Mouse (Mus musculus) hindbrain, embryonic 10.5 days (tissue): Measurements from ENCODE around the gene Sugp2. TPM values are rescaled to one million over a fixed set of nuclear protein-coding genes. Genes with fewer than 3 reads are reported as not detected.

Experiments used
- DNase-seq: peaks from one replicate; pipeline ENCODE4 v3.0.0-alpha.2; 2017; ENCODE audit warnings: low spot score
- H3K27ac ChIP-seq: fragments of 300-500 bp; sonication (generic); 2 replicates; pipeline ENCODE4 v1.5.1; 2016; ENCODE audit warnings: mild to moderate bottlenecking, moderate library complexity
- H3K27me3 ChIP-seq: fragments of 300-500 bp; sonication (generic); 2 replicates; pipeline ENCODE4 v1.6.1; 2016; ENCODE audit warnings: mild to moderate bottlenecking; ENCODE audit not compliant: poor library complexity, insufficient read depth, severe bottlenecking
- H3K36me3 ChIP-seq: fragments of 300-500 bp; sonication (generic); 2 replicates; pipeline ENCODE4 v1.6.1; 2016; ENCODE audit warnings: mild to moderate bottlenecking, moderate library complexity
- H3K4me1 ChIP-seq: fragments of 300-500 bp; sonication (generic); replicated peaks from 2 replicates; pipeline ENCODE4 v1.6.1; 2016; ENCODE audit warnings: mild to moderate bottlenecking
- H3K4me3 ChIP-seq: fragments of 300-500 bp; sonication (generic); 2 replicates; pipeline ENCODE4 v1.5.1; 2016; ENCODE audit warnings: mild to moderate bottlenecking, moderate library complexity
- H3K9me3 ChIP-seq: fragments of 300-500 bp; sonication (generic); 2 replicates; pipeline ENCODE4 v1.6.1; 2016; ENCODE audit warnings: mild to moderate bottlenecking, moderate library complexity
- WGBS: fragments of 180-500 bp; shearing (Covaris S2); methylation state at CpG from one replicate; pipeline ENCODE4 v1.1.7; 2016; 5-methylcytosine and 5-hydroxymethylcytosine counted together
- polyA plus RNA-seq: library from polyadenylated mRNA; unstranded; fragments of >200 nt; fragmentation: Nextera tagmentation; extraction: Ambion mirVana; gene quantifications from 2 replicates; pipeline ENCODE4 v1.2.1, GENCODE M21; 2016

Sugp2 gene
- polyA plus RNA-seq, 1 experiment from 2014 or later: 58.2 TPM

DNA sequence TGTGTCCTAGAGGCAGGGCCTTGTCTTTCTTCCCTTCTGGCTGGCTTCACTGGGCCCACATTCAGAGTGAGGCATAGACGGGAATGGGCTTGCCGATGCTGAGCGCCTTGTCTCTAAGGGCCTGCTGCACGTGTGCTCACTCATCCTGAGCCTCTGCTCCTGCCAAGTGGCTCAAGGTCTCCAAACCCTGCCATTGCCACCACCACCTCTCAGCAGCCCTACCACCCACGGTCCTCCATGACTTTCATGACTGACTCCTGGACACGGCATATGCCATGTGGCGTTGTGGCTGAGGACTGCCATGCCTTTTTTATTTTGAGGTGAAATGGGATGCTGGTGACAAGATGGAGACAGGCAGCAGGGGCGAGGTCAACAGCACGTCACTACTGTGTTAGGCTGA is 3.2 kb upstream of the Sugp2 start:
- DNase-seq: no peak

DNA sequence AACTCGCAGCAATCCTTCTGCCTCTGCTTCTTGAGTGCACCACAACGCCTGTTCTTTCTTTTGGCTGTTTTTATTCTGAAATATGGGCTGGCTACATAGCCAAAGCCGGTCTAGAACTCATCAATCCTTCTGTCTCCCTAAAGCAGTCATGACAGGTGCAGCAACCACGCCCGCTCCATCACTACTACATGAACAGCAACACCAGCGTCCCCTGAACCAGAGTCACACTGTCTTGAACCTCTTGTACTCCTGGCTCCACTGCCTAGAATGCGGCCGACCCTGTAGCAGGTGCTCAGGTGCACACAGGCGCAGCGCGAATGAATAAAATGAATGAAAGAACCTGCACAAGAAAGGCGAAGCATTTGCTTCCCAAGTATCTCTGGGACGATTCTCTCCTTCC is 420 bp upstream of the Sugp2 start:
- 6% methylated on average over 13 of the region's 13 CpGs for WGBS
- H3K27me3 ChIP-seq: no peaks in the 10 kb centered on the region
- H3K4me3 ChIP-seq: peak overlapping the region; percentile 88
- peak overlapping the region; percentile 97 for H3K27ac ChIP-seq
- DNase-seq: no peak
- peaks cover 54% of the 10 kb centered on the region for H3K36me3 ChIP-seq
- H3K9me3 ChIP-seq: no peaks in the 10 kb centered on the region
- peaks cover 26% of the 10 kb centered on the region for H3K4me1 ChIP-seq

More for the DNA sequence above, 3.2 kb upstream of the Sugp2 start:
- peaks cover 39% of the 10 kb centered on the region for H3K36me3 ChIP-seq
- H3K9me3 ChIP-seq: no peaks in the 10 kb centered on the region
- no peak overlapping the region for H3K4me3 ChIP-seq
- H3K27me3 ChIP-seq: no peaks in the 10 kb centered on the region
- H3K27ac ChIP-seq: no peak overlapping the region
- peaks cover 30% of the 10 kb centered on the region for H3K4me1 ChIP-seq
- WGBS: 91% methylated on average over 9 of the region's 9 CpGs

DNA sequence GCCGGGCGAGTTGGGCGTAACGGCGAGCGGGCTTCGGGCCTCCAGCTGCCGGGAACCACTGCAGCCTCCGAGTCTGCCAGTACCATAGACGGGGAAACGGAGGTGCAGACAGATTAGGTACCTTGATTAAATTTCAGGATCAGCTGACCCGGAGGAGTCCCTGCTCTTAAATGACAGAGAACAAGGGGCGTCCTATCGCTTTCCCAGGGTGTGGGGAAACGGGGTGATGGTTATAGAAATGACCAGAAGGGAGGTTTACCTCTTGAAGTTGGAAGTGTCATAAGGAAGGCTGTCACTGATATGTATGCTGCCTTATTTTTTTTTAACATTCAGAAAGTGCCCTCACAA is 729 bp downstream of the Sugp2 start:
- Histone ChIP-seq H3K9me3 (no peaks in the 10 kb centered on the region), H3K36me3 (peaks cover 55% of the 10 kb centered on the region), H3K27me3 (no peaks in the 10 kb centered on the region), H3K4me1 (peaks cover 23% of the 10 kb centered on the region), H3K27ac (peak overlapping the region; percentile 97), H3K4me3 (peak overlapping the region; percentile 88)
- no peak for DNase-seq
- WGBS: under 1% methylated on average over 15 of the region's 15 CpGs

DNA sequence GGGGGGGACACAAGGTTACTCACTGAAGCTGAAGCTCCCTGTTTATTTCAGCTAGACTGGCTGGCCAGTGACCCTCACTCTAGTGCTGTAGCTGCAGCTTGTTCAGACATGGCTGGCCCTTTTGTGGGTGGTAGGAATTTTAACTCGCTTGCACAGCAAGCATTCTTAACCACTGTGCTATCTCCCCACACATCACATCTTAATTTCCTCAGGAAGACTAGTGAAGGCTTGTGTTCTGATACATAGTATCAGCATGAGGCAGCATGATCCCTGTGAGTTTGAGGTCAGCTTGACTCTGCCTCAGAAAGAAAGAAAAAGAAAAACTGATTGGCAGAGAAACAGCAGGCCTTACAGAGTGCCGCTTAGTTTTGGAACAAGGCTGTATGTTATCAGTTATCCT is 3.8 kb downstream of the Sugp2 start:
- Histone ChIP-seq H3K36me3 (peaks cover 70% of the 10 kb centered on the region), H3K27ac (no peak overlapping the region), H3K4me3 (no peak overlapping the region), H3K9me3 (no peaks in the 10 kb centered on the region), H3K27me3 (no peaks in the 10 kb centered on the region), H3K4me1 (peaks cover 23% of the 10 kb centered on the region)
- DNase-seq: no peak
- WGBS: 94% methylated on average over 2 of the region's 2 CpGs

DNA sequence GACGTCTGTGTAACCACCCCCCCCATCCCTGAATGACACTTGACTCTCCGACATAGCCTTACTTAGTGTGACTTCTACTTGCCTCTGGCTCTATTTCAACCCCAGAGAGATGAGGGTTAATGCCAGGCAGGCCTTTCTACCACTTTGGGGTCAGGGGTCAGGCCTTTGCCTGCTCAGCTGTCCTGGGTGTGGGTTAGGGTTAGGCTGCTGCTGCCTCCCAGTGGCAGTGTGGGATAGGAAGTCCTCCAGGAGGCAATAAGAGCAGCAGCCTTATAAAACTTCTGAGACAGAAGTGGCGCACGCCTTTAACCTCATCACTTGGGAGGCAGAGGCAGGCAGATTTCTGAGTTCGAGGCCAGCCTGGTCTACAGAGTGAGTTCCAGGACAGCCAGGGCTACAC is 6.6 kb downstream of the Sugp2 start:
- WGBS: 89% methylated on average over 5 of the region's 5 CpGs
- peak; percentile 12 for DNase-seq
- H3K36me3 ChIP-seq: peaks cover 97% of the 10 kb centered on the region
- peaks cover 5% of the 10 kb centered on the region for H3K4me1 ChIP-seq
- no peak overlapping the region for H3K4me3 ChIP-seq
- no peak overlapping the region for H3K27ac ChIP-seq
- H3K27me3 ChIP-seq: no peaks in the 10 kb centered on the region
- H3K9me3 ChIP-seq: no peaks in the 10 kb centered on the region

DNA sequence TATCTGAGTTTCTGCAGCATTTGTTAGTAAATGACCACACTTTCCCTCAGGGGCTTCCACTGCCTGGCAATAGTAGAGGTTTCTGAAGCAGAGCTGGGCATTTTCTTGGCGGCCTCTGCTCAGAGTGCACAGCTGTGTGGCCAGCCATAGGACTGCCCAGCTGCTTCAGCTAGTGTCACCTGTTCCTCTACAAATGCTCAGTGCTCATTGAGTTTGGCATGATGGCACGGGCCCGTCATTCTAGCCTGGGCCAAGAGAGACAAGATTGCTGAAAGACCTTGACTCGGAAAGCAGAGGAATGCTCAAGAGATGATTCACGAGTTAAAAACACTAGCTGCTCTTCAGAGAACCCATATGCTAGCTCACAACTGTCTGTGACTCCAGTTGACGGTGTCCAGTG is 12.6 kb downstream of the Sugp2 start:
- no peak overlapping the region for H3K4me3 ChIP-seq
- H3K27me3 ChIP-seq: no peaks in the 10 kb centered on the region
- no peaks in the 10 kb centered on the region for H3K9me3 ChIP-seq
- H3K4me1 ChIP-seq: no peaks in the 10 kb centered on the region
- DNase-seq: no peak
- no peak overlapping the region for H3K27ac ChIP-seq
- WGBS: 95% methylated on average over 6 of the region's 6 CpGs
- H3K36me3 ChIP-seq: peaks cover 99% of the 10 kb centered on the region

DNA sequence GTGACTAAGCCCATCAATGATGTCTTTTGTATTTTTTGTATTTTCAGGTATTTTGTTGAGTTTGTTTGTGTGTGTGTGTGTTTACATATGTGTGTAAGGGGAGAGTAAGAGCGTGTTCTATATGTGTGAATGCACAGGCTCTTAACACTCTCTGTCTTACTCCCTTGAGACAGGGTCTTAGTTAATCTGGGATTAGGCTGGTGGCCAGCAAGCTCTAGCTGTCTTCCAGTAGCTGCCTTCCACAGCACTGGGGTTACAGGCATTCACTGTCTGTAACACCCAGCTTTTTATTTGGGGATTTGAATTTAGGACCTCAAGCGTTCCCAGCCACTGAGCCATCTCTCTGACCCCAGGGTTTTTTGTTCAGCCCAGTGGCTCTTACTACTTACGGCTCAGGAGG is 13.8 kb downstream of the Sugp2 start:
- Histone ChIP-seq H3K27ac (no peak overlapping the region), H3K4me3 (no peak overlapping the region), H3K9me3 (no peaks in the 10 kb centered on the region), H3K4me1 (no peaks in the 10 kb centered on the region), H3K36me3 (peaks cover 99% of the 10 kb centered on the region), H3K27me3 (no peaks in the 10 kb centered on the region)
- 92% methylated on average over 3 of the region's 3 CpGs for WGBS
- DNase-seq: no peak

DNA sequence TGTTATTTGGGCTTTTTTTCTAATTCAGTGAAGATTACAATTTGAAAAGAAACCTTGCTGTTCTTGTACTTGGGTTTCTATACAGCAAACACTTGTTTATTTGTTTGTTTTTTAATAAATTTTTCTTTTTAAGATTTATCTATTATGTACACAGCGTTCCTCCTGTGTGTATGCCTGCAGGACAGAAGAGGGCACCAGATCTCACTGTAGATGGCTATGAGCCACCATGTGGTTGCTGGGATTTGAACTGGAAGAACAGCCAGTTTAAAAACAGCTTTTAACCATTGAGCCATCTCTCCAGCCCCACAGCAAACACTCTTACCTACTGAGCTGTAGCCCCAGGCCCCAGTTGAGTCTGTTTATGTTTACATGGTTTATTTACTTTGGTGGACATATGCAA is 20.6 kb downstream of the Sugp2 start:
- no peak overlapping the region for H3K27ac ChIP-seq
- H3K4me3 ChIP-seq: no peak overlapping the region
- H3K36me3 ChIP-seq: peaks cover 100% of the 10 kb centered on the region
- DNase-seq: no peak
- no peaks in the 10 kb centered on the region for H3K4me1 ChIP-seq
- no peaks in the 10 kb centered on the region for H3K9me3 ChIP-seq
- WGBS: 82% methylated on average over 1 of the region's 1 CpGs
- H3K27me3 ChIP-seq: no peaks in the 10 kb centered on the region

DNA sequence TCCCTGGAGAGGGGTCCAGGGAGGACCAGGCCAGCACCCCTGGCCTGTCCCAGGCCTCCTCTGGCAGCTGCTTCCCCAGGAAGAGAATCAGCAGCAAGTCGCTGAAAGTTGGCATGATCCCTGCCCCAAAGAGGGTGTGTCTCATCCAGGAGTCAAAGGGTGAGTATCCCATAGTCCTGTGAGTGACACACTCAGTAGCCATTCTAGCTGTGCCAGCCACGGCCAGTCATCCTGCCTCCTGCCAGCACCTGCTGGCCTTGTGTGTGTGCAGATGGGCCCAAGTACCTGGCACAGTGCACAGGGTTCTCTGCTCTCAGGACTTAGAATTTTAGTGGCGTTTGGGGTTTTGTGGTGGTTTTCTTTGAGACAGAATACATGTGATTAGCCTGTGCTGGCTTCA is 23.4 kb downstream of the Sugp2 start:
- DNase-seq: no peak
- Histone ChIP-seq H3K36me3 (peaks cover 100% of the 10 kb centered on the region), H3K4me1 (no peaks in the 10 kb centered on the region), H3K27ac (no peak overlapping the region), H3K9me3 (no peaks in the 10 kb centered on the region), H3K27me3 (no peaks in the 10 kb centered on the region), H3K4me3 (no peak overlapping the region)
- WGBS: 87% methylated on average over 3 of the region's 3 CpGs

DNA sequence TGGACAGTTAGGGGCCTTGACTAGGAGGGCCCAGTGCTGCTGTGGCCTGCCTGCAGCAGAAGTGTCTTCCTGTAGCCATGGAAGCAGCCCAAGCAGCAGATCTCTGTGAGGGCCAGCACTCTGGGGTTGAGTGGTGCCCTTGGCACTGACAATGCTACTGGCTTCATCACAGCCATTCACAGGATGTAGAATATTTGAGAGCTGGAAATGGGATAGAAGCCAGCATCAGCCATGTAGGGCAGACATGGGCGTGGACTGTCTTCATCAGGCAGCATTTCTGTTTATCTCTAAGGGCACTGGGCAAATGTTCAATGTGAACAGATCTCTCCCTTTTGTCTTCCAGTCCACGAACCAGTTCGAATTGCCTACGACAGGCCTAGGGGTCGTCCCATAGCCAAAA is 24.6 kb downstream of the Sugp2 start:
- no peak for DNase-seq
- no peak overlapping the region for H3K4me3 ChIP-seq
- no peaks in the 10 kb centered on the region for H3K9me3 ChIP-seq
- H3K27ac ChIP-seq: no peak overlapping the region
- H3K4me1 ChIP-seq: no peaks in the 10 kb centered on the region
- H3K36me3 ChIP-seq: peaks cover 100% of the 10 kb centered on the region
- H3K27me3 ChIP-seq: no peaks in the 10 kb centered on the region
- WGBS: 97% methylated on average over 5 of the region's 5 CpGs

DNA sequence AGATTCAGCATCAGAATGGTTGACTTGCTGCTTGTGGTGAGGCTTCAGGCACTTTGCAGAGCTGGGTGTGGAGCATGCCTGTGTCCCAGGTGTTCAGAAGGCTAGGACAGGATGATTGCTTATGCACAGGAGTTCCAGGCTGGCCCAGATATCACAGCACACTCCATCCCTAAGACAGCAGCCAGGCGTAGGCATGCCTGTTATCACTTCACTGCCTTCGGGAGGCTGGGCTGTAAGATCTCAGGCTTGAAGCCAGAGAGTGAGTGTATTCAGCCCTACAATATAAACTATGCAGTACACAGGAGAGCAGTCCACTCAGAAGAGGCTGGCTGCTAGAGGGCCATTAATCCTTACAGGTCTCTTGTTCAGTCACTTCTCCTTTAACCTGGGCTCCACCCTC is 25.0 kb downstream of the Sugp2 start:
- WGBS: 94% methylated on average over 2 of the region's 2 CpGs
- Histone ChIP-seq H3K27me3 (no peaks in the 10 kb centered on the region), H3K9me3 (no peaks in the 10 kb centered on the region), H3K36me3 (peaks cover 100% of the 10 kb centered on the region), H3K4me1 (no peaks in the 10 kb centered on the region), H3K27ac (no peak overlapping the region), H3K4me3 (no peak overlapping the region)
- no peak for DNase-seq

DNA sequence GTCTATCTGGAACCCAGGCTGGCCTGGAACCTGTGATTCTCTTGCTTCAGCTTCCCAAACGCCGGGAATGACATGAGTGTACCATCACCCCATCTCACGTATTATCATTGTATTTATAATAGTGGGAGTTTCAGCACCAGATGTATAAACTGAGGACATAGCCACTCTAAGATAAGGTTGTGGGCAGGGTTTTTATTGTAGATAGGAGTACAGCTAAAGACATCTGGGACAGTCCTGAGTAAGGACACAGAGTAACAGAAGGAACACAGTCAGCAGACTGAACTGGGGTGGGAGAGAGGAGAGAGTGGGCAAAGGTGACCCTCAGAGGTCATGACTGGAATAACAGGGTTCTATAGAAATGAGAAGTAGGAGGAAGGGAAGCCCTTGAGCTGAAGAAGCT is 33.6 kb downstream of the Sugp2 start:
- H3K36me3 ChIP-seq: peaks cover 46% of the 10 kb centered on the region
- no peaks in the 10 kb centered on the region for H3K9me3 ChIP-seq
- no peak overlapping the region for H3K4me3 ChIP-seq
- H3K27ac ChIP-seq: no peak overlapping the region
- peaks cover 22% of the 10 kb centered on the region; the same call in 1 of the 2 replicates for H3K4me1 ChIP-seq
- no peak for DNase-seq
- 92% methylated on average over 3 of the region's 3 CpGs for WGBS
- no peaks in the 10 kb centered on the region for H3K27me3 ChIP-seq

DNA sequence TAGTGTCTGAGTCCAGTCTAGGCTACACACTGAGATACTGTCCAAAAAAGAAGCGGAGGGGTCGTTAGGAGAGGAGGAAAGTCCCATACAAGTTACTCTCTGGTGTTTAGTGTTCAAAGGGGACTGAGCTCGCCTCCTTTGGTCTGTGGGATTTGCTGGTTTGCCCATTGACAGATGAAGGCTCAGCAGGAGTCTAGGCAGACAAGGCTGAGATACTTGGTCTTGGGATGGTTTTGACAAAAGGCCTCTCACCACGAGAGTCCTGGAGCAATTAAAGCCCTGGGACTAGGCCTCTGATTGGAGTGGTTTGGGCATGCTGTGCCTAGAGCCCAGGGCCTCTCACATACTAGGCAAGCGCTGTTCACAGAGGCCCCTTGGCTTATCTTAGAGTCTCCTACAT is 34.3 kb downstream of the Sugp2 start:
- H3K9me3 ChIP-seq: no peaks in the 10 kb centered on the region
- no peak overlapping the region for H3K27ac ChIP-seq
- peaks cover 40% of the 10 kb centered on the region for H3K36me3 ChIP-seq
- peaks cover 26% of the 10 kb centered on the region; the same call in 1 of the 2 replicates for H3K4me1 ChIP-seq
- H3K4me3 ChIP-seq: no peak overlapping the region
- 59% methylated on average over 5 of the region's 5 CpGs for WGBS
- no peak for DNase-seq
- no peaks in the 10 kb centered on the region for H3K27me3 ChIP-seq

DNA sequence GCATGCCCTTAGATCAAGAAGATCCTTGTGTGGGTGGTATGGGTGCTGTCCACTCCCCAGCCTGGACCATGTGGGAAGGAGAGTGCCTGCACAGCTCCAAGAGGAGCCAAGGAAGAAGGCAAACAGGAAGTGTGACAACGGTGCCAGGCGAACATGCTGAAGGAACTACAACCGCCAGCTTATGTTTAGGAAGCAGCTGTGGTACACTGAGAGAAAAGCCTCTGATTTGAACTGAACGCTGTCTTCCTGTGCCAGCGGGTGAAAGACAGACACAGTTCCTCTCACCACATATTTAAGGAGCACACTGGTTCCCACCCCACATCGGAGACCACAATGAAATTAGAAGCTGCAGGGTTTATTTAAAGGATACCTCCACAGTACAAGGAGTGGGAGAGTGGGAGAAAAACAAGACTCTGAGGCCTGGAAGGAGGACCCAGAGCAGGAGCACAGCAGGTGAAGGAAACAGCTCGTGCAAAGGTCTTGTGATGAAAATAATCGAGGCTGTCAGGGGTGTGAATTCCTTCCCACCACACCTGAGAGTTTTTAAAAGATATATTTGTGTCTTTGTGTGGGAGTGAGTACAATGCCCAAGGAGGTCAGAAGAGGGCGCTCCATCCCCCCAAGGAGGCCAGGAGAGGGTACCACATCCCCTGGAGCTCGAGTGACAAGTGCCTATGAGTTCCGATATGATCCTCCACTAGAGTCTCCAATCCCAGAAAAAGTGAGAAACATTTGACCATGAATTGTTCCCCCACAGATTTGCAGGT is 35.0 kb downstream of the Sugp2 start:
- Histone ChIP-seq H3K9me3 (no peaks in the 10 kb centered on the region), H3K27me3 (no peaks in the 10 kb centered on the region), H3K4me1 (peaks cover 26% of the 10 kb centered on the region; the same call in 1 of the 2 replicates), H3K36me3 (peaks cover 33% of the 10 kb centered on the region), H3K27ac (no peak overlapping the region), H3K4me3 (no peak overlapping the region)
- 63% methylated on average over 11 of the region's 11 CpGs for WGBS
- no peak for DNase-seq
